Mouse (Mus musculus): ENCODE results near the gene H2-T22.
"Not testable (repeated sequence)": the region's sequence is repeated elsewhere in the genome, so short reads cannot be mapped to it uniquely, and the experiment has no call there.

Gene H2-T22

GRCm38 (mm10) chr17:36030046-36030702 is 12.4 kb downstream of the H2-T22 start:
- DNase-seq (ENCODE audit: low read depth, low spot score): not testable (repeated sequence)

DNA sequence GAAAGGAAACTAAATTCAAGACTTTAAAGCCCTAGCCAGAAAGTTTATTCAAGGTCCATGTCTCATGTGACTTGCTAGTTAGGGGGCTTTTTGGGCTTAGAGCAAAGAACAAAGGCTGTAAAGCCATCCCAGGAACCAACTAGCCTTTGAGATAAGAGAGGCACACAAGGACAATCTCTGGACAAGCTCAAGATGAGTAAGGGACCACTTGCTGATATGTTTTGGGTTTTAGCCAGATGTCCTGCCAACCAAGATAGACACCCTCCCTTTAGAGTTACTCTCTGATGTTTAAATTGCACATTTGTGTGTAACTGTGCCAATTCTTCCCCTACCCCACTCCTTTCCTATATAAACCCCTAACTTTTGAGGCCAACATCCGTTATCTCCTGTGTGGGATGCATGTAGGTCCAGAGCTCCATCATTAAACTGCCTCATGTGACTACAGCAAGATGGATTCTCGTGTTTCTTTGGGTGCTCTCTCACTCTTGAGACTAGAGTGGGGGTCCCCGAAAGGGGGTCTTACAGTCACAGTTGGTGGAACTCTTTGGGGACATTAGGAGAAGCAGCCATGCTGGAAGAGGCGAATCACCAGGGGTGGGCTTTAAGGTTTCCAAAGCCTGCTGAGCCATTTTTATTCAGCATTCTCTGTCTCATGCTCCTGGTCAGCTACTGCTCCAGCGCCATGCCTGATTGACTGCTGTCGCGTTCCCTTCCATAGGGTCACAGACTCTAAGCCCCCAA is 13.5 kb downstream of the H2-T22 start:
- no peak for DNase-seq (ENCODE audit: low read depth, low spot score)

DNA sequence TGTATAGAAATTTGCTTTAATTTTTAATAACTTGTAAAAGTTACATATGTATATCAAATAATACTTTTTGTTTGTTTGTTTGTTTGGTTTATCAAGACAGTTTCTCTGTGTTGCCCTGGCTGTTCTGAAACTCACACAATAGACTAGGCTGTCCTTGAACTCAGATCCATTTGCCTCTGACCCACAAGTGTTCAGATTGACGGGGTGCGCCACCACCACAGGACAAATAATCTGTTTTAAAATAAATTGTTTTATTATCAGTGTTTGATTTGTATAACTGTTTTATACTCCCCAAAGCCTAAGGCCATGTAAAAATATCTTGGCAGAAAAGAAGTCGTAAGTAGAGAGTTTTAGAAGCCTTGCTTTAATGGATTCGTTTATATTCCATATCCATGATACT is 14.9 kb downstream of the H2-T22 start:
- DNase-seq (ENCODE audit: low read depth, low spot score): no peak

- no peak for DNase-seq (ENCODE audit: low read depth, low spot score)
Measured at GRCm38 (mm10) chr17:36025901-36026300, 16.6 kb downstream of the H2-T22 start.

- DNase-seq (ENCODE audit: low read depth, low spot score): peak; percentile 44
Measured at GRCm38 (mm10) chr17:36025197-36025596, 17.4 kb downstream of the H2-T22 start.

DNA sequence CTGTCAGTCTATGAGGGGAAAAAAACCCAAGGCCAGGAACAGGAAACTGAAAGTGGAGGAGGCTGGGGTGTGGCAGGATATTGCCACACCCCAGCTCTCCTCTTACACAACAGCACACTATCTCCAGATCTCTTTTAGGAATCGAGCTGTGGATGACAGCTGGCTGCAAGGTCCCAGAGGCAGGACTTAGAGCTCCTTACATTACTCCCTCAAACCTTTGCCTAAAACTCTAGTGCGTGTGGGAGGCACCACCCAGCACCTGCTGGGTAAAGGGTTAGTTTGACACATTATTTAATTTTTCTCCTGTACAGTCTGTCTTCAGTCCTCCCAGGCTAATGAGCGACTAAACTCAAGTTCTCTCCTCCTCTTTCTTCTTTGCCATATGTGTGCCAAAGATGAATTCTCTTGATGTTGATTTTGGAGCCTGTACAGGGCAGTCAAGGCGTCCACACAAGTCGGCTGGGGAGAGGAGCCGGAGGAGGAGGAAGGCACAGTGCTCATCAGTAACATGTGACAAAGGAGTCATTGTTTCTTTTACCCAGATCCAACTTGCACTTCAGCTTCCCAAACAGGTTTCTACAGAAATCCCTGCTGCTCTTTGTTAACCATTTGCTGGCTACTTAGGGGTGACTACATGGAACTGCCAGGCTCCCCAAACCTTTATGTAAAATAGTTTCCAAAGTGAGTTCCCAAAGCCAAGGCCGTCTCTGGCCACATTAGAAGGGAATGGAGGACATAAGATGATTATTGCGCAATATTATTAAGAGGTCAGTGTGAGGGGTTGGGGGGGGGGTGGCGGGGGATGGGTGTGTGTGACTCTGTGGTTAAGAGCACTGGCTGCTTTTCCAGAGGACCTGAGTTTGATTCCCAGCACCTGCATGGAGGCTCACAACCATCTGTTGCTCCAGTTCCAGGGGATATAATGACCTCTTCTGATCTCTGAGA is 18.6 kb downstream of the H2-T22 start:
- peak; percentile 28 for DNase-seq (ENCODE audit: low read depth, low spot score)

- DNase-seq (ENCODE audit: low read depth, low spot score): no peak
Measured at GRCm38 (mm10) chr17:36022922-36023321, 19.6 kb downstream of the H2-T22 start.

DNA sequence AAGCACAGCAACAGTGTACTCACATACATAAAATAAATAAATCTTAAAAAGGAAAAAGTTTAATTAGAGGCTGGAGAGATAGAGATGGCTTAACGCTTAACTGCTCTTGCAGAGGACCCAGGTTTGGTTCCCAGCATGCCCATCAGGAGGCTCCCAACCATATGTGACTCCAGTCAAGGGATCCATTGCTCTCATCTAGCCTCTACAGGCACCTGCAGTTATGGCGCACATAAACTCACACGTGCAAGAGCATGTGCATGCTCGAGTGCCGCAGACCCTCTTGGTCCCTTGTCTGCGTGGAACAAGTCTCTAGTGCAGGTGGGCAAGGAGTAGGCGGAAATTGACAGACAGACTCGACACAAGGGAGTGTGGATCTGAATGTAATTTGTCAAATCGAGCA is 20.4 kb downstream of the H2-T22 start:
- DNase-seq (ENCODE audit: low read depth, low spot score): no peak

DNA sequence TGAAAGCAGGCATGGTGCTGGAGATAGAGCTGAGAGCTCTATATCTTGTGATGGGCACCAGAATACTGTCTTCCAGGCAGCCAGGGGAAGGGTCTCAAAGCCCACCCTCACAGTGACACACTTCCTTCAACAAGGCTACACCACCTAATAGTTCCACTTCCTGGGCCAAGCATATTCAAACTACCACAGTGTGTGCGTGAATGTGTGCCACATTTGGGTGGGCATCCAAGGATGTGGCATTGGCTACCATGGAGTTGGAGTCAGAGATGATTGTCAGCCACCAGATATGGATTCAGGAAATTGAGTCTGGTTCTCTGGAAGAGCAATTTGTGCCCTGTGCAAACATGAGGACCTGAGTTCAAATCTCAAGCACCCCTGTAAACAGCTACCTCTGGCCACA is 21.2 kb downstream of the H2-T22 start:
- no peak for DNase-seq (ENCODE audit: low read depth, low spot score)

GRCm38 (mm10) chr17:36020191-36021073 is 22.1 kb downstream of the H2-T22 start, which contains the start of gene H2-T24:
H2-T24 (minus strand) TSS chr17:36020560.
- DNase-seq (ENCODE audit: low read depth, low spot score): peak; percentile 94

GRCm38 (mm10) chr17:36019519-36019918 is 23.0 kb downstream of the H2-T22 start:
- no peak for DNase-seq (ENCODE audit: low read depth, low spot score)

DNA sequence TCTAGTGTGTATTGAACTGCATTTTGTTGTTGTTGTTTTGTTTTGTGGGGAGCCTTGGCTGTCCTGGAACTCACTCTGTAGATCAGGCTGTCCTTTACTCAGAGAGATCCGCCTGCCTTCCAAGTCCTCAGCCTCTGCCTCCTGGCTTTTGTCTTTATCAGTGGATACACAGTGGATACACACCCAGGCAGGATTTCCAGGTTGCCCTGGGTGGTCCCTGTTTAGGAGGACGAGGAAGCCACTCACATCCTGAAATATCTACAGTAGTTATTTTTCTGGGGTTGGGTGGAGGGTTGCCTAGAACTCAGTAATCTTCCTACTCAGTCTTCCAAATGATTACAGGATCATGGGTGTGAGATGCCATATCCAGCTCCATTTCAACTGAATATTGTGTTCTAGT is 23.6 kb downstream of the H2-T22 start:
- no peak for DNase-seq (ENCODE audit: low read depth, low spot score)

DNA sequence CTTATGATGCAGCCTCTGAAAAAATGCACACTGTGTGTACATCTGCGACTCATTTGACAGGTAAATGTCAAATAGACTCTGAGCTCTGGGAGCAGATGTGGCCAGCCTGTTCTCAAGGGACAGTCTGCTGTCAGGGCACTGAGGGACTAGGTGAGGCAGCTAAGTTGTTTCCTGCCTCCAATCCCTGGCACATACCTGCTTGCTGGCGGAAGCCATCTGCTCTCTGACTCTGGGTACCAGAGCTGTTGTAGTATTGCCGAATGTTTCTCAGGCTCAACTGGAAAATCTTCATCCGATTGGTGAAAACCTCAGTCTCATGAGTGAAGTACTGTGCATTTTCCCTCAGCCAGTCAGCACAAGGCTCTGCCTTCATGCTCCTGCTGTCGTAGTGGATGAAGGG is 25.5 kb downstream of the H2-T22 start:
- no peak for DNase-seq (ENCODE audit: low read depth, low spot score)

DNA sequence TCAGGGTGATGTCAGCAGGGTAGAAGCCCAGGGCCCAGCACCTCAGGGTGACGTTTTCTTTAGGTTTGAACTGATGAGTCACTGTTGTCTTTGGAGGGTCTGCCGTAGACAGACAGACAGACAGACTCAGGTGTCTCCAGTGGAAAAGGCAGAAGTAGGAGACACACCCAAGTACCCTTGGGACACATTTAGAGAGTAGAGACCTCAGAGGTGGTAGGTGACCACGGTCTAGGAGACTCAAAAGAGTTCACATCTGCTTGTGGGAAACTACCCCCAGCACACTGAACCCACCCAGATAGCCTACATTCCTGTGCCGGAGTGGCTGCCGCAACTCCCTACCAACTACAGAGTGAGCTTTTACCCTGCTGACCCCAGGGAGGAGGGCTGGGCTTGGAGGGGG is 27.6 kb downstream of the H2-T22 start:
- no peak for DNase-seq (ENCODE audit: low read depth, low spot score)

DNA sequence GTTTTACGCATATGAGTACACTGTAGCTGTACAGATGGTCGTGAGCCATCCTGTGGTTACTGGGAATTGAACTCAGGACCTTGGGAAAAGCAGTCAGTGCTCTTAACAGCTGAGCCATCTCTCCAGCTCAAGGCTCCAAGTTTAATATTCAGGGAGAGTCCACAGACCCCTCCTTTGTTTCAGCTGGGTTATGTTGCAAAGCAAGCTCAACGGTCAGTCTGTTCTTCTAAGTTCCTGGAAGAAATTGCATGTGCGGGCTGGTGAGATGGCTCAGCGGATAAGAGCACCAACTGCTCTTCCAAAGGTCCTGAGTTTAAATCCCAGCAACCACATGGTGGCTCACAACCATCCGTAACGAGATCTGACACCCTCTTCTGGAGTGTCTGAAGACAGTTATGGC is 38.1 kb downstream of the H2-T22 start:
- DNase-seq (ENCODE audit: low read depth, low spot score): not testable (repeated sequence)

DNA sequence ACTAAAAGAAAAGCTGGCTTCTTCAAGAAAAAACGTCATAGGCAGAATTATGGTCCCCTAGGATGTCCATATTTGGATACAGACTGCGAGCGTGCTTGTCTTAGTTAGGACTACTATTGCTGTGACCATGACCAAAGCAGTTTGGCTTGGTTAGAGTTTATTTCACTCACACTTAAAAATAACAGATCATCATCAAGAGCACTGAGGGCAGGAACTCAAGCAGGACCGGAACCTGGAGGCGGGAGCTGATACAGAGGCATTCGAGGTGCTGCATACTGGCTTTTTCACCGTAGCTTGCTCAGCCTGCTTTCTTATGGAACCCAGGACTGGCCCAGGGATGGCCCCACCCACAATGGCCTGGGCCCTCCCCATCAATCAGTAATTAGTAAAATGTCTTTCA is 39.2 kb downstream of the H2-T22 start:
- no peak for DNase-seq (ENCODE audit: low read depth, low spot score)

GRCm38 (mm10) chr17:36001966-36002365 is 40.6 kb downstream of the H2-T22 start:
- DNase-seq (ENCODE audit: low read depth, low spot score): peak; percentile 91

- DNase-seq (ENCODE audit: low read depth, low spot score): peak; percentile 45
Measured at GRCm38 (mm10) chr17:36001121-36001897, 41.2 kb downstream of the H2-T22 start.

DNA sequence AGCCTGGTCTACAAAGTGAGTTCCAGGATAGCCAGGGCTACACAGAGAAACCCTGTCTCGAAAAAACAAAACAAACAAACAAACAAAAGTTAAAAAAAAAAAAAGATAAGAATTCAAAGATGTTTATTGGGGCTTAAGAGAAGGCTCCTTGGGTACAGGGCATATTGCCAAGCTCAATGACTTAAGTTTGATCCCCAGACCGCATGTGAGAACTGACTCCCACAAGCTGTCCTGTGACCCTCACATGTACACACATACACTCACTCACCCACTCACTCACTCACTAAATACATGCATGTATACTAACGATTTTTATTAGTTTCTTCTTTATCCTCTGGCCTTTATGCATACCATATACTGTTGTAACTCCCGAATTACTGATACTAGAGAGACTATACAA is 42.2 kb downstream of the H2-T22 start:
- no peak for DNase-seq (ENCODE audit: low read depth, low spot score)

DNA sequence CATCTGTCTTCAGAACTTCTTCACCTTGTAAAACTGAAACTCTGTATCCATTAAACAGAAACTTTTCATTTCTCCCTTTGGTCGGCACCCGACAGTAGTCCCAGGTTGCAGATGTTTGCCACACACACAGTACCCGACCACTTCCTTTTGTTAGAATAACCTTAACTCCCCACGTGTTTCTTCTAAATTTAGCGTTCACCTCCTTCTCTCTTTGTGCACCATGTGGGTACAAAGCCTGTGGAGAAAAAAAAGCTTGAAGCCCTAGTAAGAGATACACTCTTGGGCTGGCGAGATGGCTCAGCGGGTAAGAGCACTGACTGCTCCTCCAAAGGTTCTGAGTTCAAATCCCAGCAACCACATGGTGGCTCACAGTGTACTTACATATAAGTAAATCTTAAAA is 43.2 kb downstream of the H2-T22 start:
- no peak for DNase-seq (ENCODE audit: low read depth, low spot score)

Data from R1 (cell line).